Mouse (Mus musculus): ENCODE measurements around the gene Dixdc1.

- TF ChIP-seq CTCF (conservative IDR thresholded peaks at IDR 0.05; ENCODE audit: low read length) (peak; percentile 46), NANOG (IDR thresholded peaks at IDR 0.05; ENCODE audit: borderline replicate concordance, low read length) (no peak), POU5F1 (IDR thresholded peaks at IDR 0.05; ENCODE audit: borderline replicate concordance, low read length) (no peak)
Observed at GRCm38 (mm10) chr9:50693631-50694030, 45.7 kb downstream of the Dixdc1 start.
